Mouse (Mus musculus) kidney, postnatal 0 days (tissue): ENCODE results near the gene Cdk5rap3. TPM values are rescaled to one million over a fixed set of nuclear protein-coding genes. Genes with fewer than 3 reads are reported as not detected.

Source experiments
- ATAC-seq: fragments of 200-750 bp; cut with Nextera tagmentation; replicated peaks from 2 replicates; pipeline ENCODE4 v1.8.0; 2017; ENCODE audit warnings: low read depth, moderate number of reproducible peaks, moderate TSS enrichment, moderate library complexity; ENCODE audit not compliant: low FRiP score
- DNase-seq: peaks from one replicate; pipeline ENCODE4 v3.0.0-alpha.2; 2016; ENCODE audit warnings: low spot score
- H3K27ac ChIP-seq: fragments of 300-500 bp; sonication (generic); 2 replicates; pipeline ENCODE4 v1.5.1; 2014; ENCODE audit warnings: mild to moderate bottlenecking
- H3K27me3 ChIP-seq: fragments of 300-500 bp; sonication (generic); 2 replicates; pipeline ENCODE4 v1.6.1; 2014; ENCODE audit warnings: low read length, mixed read lengths; ENCODE audit not compliant: insufficient read depth
- H3K36me3 ChIP-seq: fragments of 300-500 bp; sonication (generic); 2 replicates; pipeline ENCODE4 v1.6.1; 2014; ENCODE audit warnings: low read length, mixed read lengths; ENCODE audit not compliant: insufficient read depth
- H3K4me1 ChIP-seq: fragments of 300-500 bp; sonication (generic); replicated peaks from 2 replicates; pipeline ENCODE4 v1.6.1; 2014; ENCODE audit warnings: antibody characterized with exemption, low read length, mixed read lengths; ENCODE audit not compliant: insufficient read depth
- H3K4me2 ChIP-seq: fragments of 300-500 bp; sonication (generic); 2 replicates; pipeline ENCODE4 v1.6.1; 2014; ENCODE audit warnings: mild to moderate bottlenecking, low read length, moderate library complexity, mixed read lengths
- H3K4me3 ChIP-seq: fragments of 300-500 bp; sonication (generic); replicated peaks from 2 replicates; pipeline ENCODE4 v1.5.1; 2014; ENCODE audit warnings: low read depth, low read length
- H3K9ac ChIP-seq: fragments of 300-500 bp; sonication (generic); 2 replicates; pipeline ENCODE4 v1.6.1; 2014; ENCODE audit warnings: low read depth, low read length
- H3K9me3 ChIP-seq: fragments of 300-500 bp; sonication (generic); replicated peaks from 2 replicates; pipeline ENCODE4 v1.6.1; 2016; ENCODE audit warnings: low read length, inconsistent platforms, mixed read lengths
- CTCF ChIP-seq: IDR thresholded peaks from 2 replicates; pipeline ENCODE4 v1.5.1; 2016; ENCODE audit warnings: antibody characterized with exemption, low read depth, mild to moderate bottlenecking, moderate library complexity
- WGBS: fragments of 180-500 bp; shearing (Covaris S2); extraction: QIAGEN DNeasy Blood & Tissue Kit; methylation state at CpG from one replicate; pipeline ENCODE4 v1.1.7; 2014; 5-methylcytosine and 5-hydroxymethylcytosine counted together
- polyA plus RNA-seq: library from polyadenylated mRNA; unstranded; fragments of >200 nt; fragmentation: Nextera tagmentation; extraction: Ambion mirVana; gene quantifications from 2 replicates; pipeline ENCODE4 v1.2.1, GENCODE M21; 2015

Cdk5rap3 gene
- polyA plus RNA-seq, 1 experiment from 2014 or later, result 77.8 TPM

DNA sequence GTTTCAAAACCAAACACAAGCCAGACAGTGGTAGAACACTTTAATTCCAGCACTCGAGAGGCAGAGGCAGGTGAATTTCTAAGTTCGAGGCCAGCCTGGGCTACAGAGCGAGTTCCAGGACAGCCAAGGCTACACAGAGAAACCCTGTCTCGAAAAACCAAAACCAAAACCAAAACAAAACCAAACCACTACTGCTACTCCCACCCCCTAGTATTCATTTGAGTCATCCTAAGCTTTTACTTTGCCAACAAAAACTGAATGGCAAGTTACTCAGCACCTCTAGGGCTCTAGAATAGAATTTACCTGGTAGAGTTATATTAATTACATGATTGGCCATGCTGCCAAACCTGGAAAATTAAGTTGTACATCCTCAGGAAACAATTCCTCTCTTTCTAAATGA is 56.7 kb downstream of the Cdk5rap3 start:
- ATAC-seq, result no peak
- TF ChIP-seq CTCF, result no peak
- Histone ChIP-seq H3K4me2 (no peak overlapping the region), H3K4me1 (peaks cover 21% of the 10 kb centered on the region), H3K36me3 (no peaks in the 10 kb centered on the region; the same call in 1 of the 2 replicates), H3K9ac (no peak overlapping the region), H3K27ac (no peak overlapping the region), H3K9me3 (no peaks in the 10 kb centered on the region), H3K4me3 (no peak overlapping the region), H3K27me3 (no peaks in the 10 kb centered on the region)
- 86% methylated on average over 4 of the region's 4 CpGs for WGBS
- no peak for DNase-seq

DNA sequence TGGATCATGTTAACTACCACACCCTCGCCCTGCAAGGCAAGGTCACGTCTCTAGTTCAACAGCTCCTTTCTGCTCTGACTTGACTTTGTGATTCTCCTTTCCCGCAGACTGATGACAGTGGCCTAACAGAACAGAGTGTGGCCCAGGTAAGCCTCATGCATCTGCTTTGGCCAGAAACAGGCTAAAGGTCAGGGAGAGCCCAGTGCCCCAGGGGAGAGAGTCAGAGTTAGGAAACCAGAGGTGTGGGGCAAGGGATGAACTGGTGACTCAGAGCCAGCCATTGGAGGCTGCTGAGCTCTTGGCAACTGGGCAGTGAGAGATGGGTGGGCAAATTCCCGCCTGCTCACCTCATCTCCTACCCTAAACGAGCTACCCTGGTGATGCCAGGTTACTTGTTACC is 58.9 kb downstream of the Cdk5rap3 start:
- Histone ChIP-seq H3K27ac (no peak overlapping the region), H3K4me3 (no peak overlapping the region), H3K4me2 (no peak overlapping the region), H3K9ac (no peak overlapping the region), H3K9me3 (no peaks in the 10 kb centered on the region), H3K27me3 (no peaks in the 10 kb centered on the region), H3K36me3 (no peaks in the 10 kb centered on the region; the same call in 1 of the 2 replicates), H3K4me1 (peaks cover 12% of the 10 kb centered on the region)
- DNase-seq (no peak), ATAC-seq (no peak)
- WGBS, result 71% methylated on average over 5 of the region's 5 CpGs
- no peak for TF ChIP-seq CTCF

Other genes with a start within 250 kb of the Cdk5rap3 start
- 17.6 and 19.8 TPM in 2 replicates for gene Snx11, start 138.9 kb downstream of the Cdk5rap3 start, polyA plus RNA-seq
- gene Cbx1, start 127.4 kb downstream of the Cdk5rap3 start, polyA plus RNA-seq, result 101 and 106 TPM in 2 replicates
- gene Nfe2l1, start 86.5 kb downstream of the Cdk5rap3 start, polyA plus RNA-seq, result 77.3 and 88.0 TPM in 2 replicates
- gene Copz2, start 66.6 kb downstream of the Cdk5rap3 start, polyA plus RNA-seq, result 125 TPM in 2 replicates
- gene Prr15l, start 11.6 kb upstream of the Cdk5rap3 start, polyA plus RNA-seq, result 76.5 and 88.2 TPM in 2 replicates
- gene Pnpo, start 27.5 kb upstream of the Cdk5rap3 start, polyA plus RNA-seq, result 31.7 and 33.2 TPM in 2 replicates
- 16.3 and 16.4 TPM in 2 replicates for gene Sp2, start 66.5 kb upstream of the Cdk5rap3 start, polyA plus RNA-seq
- 1.5 and 2.0 TPM in 2 replicates for gene Sp6, start 96.9 kb upstream of the Cdk5rap3 start, polyA plus RNA-seq
- 41.6 and 46.6 TPM in 2 replicates for gene Scrn2, start 113.4 kb upstream of the Cdk5rap3 start, polyA plus RNA-seq
- 1.0 and 1.2 TPM in 2 replicates for gene Lrrc46, start 124.9 kb upstream of the Cdk5rap3 start, polyA plus RNA-seq
- 71.9 and 79.6 TPM in 2 replicates for gene Mrpl10, start 125.1 kb upstream of the Cdk5rap3 start, polyA plus RNA-seq
- gene Osbpl7, start 134.1 kb upstream of the Cdk5rap3 start, polyA plus RNA-seq, result 6.6 and 7.6 TPM in 2 replicates
- gene Tbx21, start 198.8 kb upstream of the Cdk5rap3 start, polyA plus RNA-seq, result 0.15 TPM in 1 of 2 replicates, not detected in the other
- gene Tbkbp1, start 235.0 kb upstream of the Cdk5rap3 start, polyA plus RNA-seq, result 4.6 and 5.5 TPM in 2 replicates